Mouse (Mus musculus) intestine, embryonic 14.5 days (tissue): ENCODE results near the gene Gnl1. TPM values are rescaled to one million over a fixed set of nuclear protein-coding genes. Genes with fewer than 3 reads are reported as not detected.
A peak's percentile ranks its signal among the peaks of the same experiment; 100 is the strongest.
"Not testable (repeated sequence)": the region's sequence is repeated elsewhere in the genome, so short reads cannot be mapped to it uniquely, and the experiment has no call there.

Source experiments
- ATAC-seq: fragments of 200-750 bp; cut with Nextera tagmentation; replicated peaks from 2 replicates; pipeline ENCODE4 v1.8.0; 2017; ENCODE audit warnings: low read depth, moderate number of reproducible peaks, moderate TSS enrichment, moderate library complexity; ENCODE audit not compliant: low FRiP score, low TSS enrichment
- DNase-seq: peaks from one replicate; pipeline ENCODE4 v3.0.0-alpha.2; 2018; ENCODE audit warnings: low spot score
- H3K27ac ChIP-seq: fragments of 300-500 bp; sonication (generic); 2 replicates; pipeline ENCODE4 v1.5.1; 2014; ENCODE audit warnings: low read depth, mild to moderate bottlenecking, control low read depth
- H3K27me3 ChIP-seq: fragments of 300-500 bp; sonication (generic); replicated peaks from 2 replicates; pipeline ENCODE4 v1.6.1; 2014; ENCODE audit warnings: low read length, control low read depth; ENCODE audit not compliant: control insufficient read depth, insufficient read depth
- H3K36me3 ChIP-seq: fragments of 300-500 bp; sonication (generic); 2 replicates; pipeline ENCODE4 v1.6.1; 2014; ENCODE audit warnings: low read length, control low read depth; ENCODE audit not compliant: control insufficient read depth, insufficient read depth
- H3K4me1 ChIP-seq: fragments of 300-500 bp; sonication (generic); replicated peaks from 2 replicates; pipeline ENCODE4 v1.6.1; 2014; ENCODE audit warnings: low read length, control low read depth, mixed read lengths; ENCODE audit not compliant: control insufficient read depth, insufficient read depth
- H3K4me2 ChIP-seq: fragments of 300-500 bp; sonication (generic); 2 replicates; pipeline ENCODE4 v1.6.1; 2014; ENCODE audit warnings: low read length
- H3K4me3 ChIP-seq: fragments of 300-500 bp; sonication (generic); 2 replicates; pipeline ENCODE4 v1.5.1; 2014; ENCODE audit warnings: low read depth, low read length, control low read depth, mixed read lengths
- H3K9ac ChIP-seq: fragments of 300-500 bp; sonication (generic); 2 replicates; pipeline ENCODE4 v1.6.1; 2014; ENCODE audit warnings: mild to moderate bottlenecking, low read length
- H3K9me3 ChIP-seq: fragments of 300-500 bp; sonication (generic); 2 replicates; pipeline ENCODE4 v1.6.1; 2016; ENCODE audit warnings: low read length, control low read depth; ENCODE audit not compliant: control insufficient read depth
- WGBS: fragments of 180-500 bp; shearing (Covaris S2); extraction: QIAGEN DNeasy Blood & Tissue Kit; methylation state at CpG from one replicate; pipeline ENCODE4 v1.1.7; 2014; 5-methylcytosine and 5-hydroxymethylcytosine counted together
- polyA plus RNA-seq: library from polyadenylated mRNA; unstranded; fragments of >200 nt; fragmentation: Nextera tagmentation; extraction: Ambion mirVana; gene quantifications from 2 replicates; pipeline ENCODE4 v1.2.1, GENCODE M21; 2014

Gnl1 gene
- polyA plus RNA-seq, 1 experiment from 2014 or later = 37.8 TPM

DNA sequence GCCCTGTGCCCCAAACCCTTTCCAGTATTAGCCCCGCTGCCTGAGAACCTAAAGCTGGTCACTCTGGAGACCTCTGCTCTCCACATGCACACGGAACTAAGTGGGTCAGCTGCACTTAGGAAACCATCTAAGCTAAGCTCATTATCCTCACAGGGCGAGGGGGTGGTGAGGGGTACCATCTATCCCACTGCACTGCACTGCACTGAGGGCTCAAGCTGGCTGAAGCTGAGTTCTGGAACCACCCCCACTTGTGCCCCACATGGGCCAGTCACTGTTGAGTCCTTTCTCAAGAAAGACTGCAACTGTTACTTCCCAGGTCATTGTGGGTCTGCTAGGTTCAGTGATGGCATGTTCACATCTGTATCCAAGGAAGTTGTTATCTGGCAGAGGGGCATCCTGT lies 27.1 kb upstream of the Gnl1 start:
- peaks cover 21% of the 10 kb centered on the region for H3K36me3 ChIP-seq
- H3K9me3 ChIP-seq, ATAC-seq, H3K9ac ChIP-seq, H3K4me2 ChIP-seq, H3K4me3 ChIP-seq, H3K27ac ChIP-seq, H3K4me1 ChIP-seq, DNase-seq, H3K27me3 ChIP-seq: not testable (repeated sequence)
- 70% methylated on average over 2 of the region's 3 CpGs for WGBS

DNA sequence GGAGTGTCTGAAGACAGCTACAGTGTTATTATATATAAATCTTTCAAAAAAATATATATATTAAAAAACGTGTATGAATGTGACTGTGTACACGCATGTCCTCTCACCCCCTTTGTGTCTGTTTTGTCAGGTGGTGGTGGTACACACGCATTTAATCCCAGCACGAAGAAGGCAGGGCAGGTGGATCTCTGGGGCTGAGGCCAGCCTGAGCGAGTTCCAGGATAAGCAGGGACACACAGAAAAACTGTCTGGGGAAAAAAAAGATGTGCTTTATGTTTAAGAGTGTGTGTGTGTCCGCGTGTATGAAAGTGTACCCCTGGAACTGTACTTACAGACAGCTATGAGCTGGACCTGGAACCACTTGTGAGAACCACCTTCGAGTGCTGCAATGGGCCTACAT lies 25.0 kb upstream of the Gnl1 start:
- DNase-seq = no peak

DNA sequence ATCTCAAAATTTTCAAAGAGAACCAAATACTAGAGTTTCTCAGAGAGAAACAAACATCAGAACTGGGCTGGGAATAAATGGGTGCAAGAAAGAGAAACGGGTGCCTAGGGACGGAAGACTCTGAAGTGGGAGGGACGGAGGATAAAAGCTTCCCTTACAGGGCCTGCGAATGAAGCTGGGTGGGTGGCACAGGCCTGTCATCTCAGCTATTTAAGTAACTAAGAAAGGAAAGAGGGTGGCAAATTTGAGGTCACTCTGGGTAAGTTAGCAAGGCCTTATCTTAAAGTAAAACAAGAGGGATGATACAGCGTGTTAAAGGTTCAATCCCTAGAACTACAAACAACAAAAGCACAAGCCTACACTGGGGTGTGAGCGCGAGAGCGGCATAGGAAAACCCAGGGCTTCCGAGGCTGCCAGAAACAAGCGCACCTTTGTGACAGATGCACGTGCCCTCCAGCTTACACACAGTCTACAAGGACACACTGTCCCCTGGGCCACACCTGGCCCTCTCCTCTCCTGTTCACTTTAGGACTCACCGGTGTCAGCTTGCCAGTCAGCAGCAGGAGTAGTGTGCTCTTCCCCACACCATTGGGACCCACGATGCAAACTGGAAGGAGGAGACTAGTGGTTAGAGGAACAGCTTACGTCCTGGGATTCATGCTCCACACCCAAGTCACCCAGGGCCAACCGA lies 21.0 kb upstream of the Gnl1 start:
- no peaks in the 10 kb centered on the region for H3K9me3 ChIP-seq
- H3K27me3 ChIP-seq = no peaks in the 10 kb centered on the region
- H3K27ac ChIP-seq = no peak overlapping the region
- no peak for ATAC-seq
- no peak for DNase-seq
- WGBS = 96% methylated on average over 15 of the region's 15 CpGs
- peaks cover 82% of the 10 kb centered on the region for H3K36me3 ChIP-seq
- no peak overlapping the region for H3K4me3 ChIP-seq
- no peak overlapping the region for H3K4me2 ChIP-seq
- no peaks in the 10 kb centered on the region for H3K4me1 ChIP-seq
- no peak overlapping the region for H3K9ac ChIP-seq

More for the DNA sequence above, 25.0 kb upstream of the Gnl1 start:
- Histone ChIP-seq H3K9ac (no peak overlapping the region), H3K4me1 (no peaks in the 10 kb centered on the region), H3K4me3 (no peak overlapping the region), H3K9me3 (no peaks in the 10 kb centered on the region), H3K36me3 (peaks cover 42% of the 10 kb centered on the region), H3K27me3 (no peaks in the 10 kb centered on the region), H3K4me2 (no peak overlapping the region), H3K27ac (no peak overlapping the region)
- ATAC-seq = no peak
- WGBS = 79% methylated on average over 8 of the region's 8 CpGs

DNA sequence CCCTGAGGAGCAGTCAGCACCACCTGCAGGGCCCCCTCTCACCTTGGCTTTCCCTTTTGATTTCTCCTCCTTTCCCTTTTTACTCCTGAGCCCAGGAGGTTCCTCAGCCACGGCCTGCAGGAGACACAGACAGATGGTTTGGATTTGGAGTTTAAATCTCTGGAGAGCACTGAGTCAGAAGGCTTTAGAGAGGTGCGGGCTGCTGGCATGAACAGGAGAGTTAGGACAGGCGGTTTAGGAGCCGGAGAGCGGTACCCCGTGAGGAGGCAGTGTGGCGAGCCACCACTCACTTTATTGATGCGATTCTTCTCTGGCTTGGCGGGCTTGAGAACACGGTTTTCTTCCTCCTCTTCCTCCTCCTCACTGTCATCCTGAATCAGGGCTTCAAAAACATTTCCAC lies 16.4 kb upstream of the Gnl1 start:
- Histone ChIP-seq H3K27me3 (no peaks in the 10 kb centered on the region), H3K4me1 (peaks cover 3% of the 10 kb centered on the region; the same call in 1 of the 2 replicates), H3K36me3 (peaks cover 79% of the 10 kb centered on the region), H3K4me3 (no peak overlapping the region), H3K27ac (no peak overlapping the region), H3K9me3 (no peaks in the 10 kb centered on the region), H3K9ac (no peak overlapping the region), H3K4me2 (no peak overlapping the region)
- 93% methylated on average over 10 of the region's 10 CpGs for WGBS
- DNase-seq = no peak
- no peak for ATAC-seq

DNA sequence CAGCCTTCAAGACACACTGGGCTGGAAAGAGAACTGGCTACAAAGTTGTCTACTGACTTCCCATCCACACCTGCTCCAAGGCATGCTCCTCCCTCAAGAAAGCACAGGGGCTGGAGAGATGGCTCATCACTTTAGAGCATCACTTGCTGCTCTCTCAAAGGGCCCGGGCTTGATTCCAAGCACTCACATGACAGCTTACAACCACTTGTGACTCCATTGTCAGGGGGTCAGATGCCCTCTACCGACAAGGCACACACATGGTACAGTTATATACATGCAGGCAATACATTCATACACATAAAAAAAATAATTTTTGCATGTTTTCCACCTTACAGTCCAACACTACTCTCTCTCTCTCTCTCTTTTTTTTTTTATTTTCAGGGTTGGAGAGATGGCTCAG lies 12.0 kb upstream of the Gnl1 start:
- Histone ChIP-seq H3K36me3 (peaks cover 43% of the 10 kb centered on the region), H3K27ac (no peak overlapping the region), H3K27me3 (no peaks in the 10 kb centered on the region), H3K4me1 (peaks cover 10% of the 10 kb centered on the region), H3K9me3 (no peaks in the 10 kb centered on the region), H3K9ac (no peak overlapping the region), H3K4me2 (no peak overlapping the region), H3K4me3 (no peak overlapping the region)
- 94% methylated on average over 2 of the region's 2 CpGs for WGBS
- ATAC-seq = no peak
- DNase-seq = no peak

DNA sequence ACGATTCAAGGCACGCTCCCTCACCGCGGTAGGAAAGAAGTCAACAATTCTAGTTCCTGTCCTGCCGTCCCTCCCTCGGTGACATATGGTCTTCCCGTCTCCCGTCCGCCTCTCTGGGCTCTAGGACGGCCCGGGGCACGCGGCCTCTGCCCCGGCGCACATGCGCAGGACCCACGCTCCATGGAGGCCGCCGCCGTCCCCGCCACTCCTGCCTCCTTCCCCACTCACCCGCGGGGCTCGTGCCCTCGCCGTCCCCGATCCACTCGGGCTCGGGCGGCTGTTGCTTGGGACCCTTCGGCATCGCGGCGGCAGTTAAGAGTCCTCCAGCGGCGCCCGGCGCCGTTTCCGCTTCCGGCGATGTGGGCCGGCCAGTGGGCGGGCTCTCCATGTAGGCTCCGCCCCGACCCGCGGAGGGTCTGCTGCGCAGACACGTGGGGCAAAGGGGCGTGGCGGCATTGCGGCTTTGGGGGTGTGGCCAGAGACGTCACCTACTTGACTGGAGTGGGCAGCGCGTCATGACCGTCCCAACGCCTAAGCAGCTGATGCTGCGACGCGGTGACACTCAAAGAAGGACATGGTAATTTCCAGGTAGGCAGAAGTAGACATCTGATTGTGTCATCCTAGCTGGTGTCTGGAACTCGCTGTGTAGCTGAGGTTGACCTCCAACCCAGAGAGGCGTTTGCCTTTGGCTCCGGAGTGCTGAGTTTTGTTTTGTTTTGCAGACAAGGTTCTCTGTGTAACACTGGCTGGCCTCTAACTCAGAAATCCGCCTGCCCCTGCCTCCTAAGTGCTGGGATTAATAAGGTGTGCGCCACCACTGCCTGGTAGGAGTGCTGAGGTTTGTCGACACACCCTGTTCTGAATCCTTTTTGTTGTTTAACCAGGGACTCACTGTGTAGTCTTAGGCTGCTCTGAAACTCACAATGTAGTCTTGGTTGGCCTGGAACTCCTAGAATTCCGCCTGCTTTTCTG lies 9.9 kb upstream of the Gnl1 start, which contains the start of gene Abcf1:
Gene Abcf1, minus strand, starts transcription at position 344 of the 972 bp plus-strand sequence.
- ATAC-seq = peak; percentile 96
- Histone ChIP-seq H3K27ac (peak within 1 kb of the TSS; percentile 34), H3K36me3 (peaks cover 37% of the 10 kb centered on the region), H3K4me1 (peaks cover 10% of the 10 kb centered on the region), H3K4me2 (peak within 1 kb of the TSS; percentile 93), H3K4me3 (peak within 1 kb of the TSS; percentile 87), H3K27me3 (no peaks in the 10 kb centered on the region), H3K9me3 (no peaks in the 10 kb centered on the region), H3K9ac (peak within 1 kb of the TSS; percentile 65)
- DNase-seq = peak; percentile 99
- WGBS = under 1% methylated on average over 68 of the region's 68 CpGs

DNA sequence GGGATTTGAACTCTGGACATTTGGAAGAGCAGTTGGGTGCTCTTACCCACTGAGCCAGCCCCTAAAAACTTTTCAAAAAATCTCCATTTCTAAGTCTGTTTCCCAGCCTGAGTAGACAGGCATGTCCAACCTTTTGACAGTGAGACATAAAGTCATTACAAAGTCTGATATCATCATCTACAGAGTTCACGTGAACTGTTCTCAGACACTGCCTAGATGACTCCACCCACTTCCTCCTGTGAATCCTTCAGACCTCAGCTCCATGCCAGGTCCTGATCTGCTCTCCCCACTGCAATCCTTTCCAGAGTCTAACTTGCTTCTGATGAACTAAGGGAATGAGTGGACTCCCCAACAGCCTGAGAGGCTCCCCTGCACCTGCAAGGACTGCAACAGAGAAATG lies 7.5 kb upstream of the Gnl1 start:
- no peak for ATAC-seq

DNA sequence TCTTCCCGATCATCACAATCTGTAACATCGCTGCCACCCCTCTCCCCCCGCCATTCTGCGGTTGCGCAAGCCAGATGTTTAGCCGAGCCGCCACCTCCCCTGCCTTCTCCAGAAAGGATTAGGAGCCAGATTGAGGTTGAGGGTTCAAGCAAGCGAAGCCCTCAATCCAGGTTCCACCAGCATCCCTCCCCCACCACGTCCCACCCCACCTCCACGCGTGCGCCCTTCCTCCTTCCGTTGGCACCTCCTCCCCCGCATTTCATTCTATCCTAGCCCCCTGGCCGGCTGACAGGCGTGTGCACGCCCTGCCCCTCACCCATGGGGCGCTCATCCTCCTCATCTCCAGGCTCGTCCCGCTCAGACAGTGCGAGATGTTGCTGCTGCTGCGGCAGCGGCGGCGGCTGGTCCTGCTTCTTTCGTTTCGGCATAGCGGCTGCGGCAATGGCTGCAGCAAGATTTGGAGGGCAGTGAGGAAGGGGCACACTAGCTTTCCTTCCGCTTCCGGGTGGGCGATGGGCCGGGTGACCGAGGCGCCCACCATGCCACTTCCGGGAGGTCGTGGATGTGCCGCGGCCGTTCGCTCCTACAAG lies 745 bp upstream of the Gnl1 start:
- under 1% methylated on average over 41 of the region's 41 CpGs for WGBS
- Histone ChIP-seq H3K27me3 (no peaks in the 10 kb centered on the region), H3K9ac (peak overlapping the region; percentile 74), H3K4me1 (peaks cover 15% of the 10 kb centered on the region), H3K36me3 (peaks cover 46% of the 10 kb centered on the region), H3K4me2 (peak overlapping the region; percentile 89), H3K4me3 (peak overlapping the region; percentile 98), H3K9me3 (no peaks in the 10 kb centered on the region), H3K27ac (peak overlapping the region; percentile 98)
- no peak for DNase-seq
- peak; percentile 78 for ATAC-seq

More for the DNA sequence above, 7.5 kb upstream of the Gnl1 start:
- WGBS = 57% methylated on average over 1 of the region's 1 CpGs
- Histone ChIP-seq H3K4me2 (no peak overlapping the region), H3K9ac (no peak overlapping the region), H3K4me3 (no peak overlapping the region), H3K9me3 (no peaks in the 10 kb centered on the region), H3K27ac (no peak overlapping the region), H3K27me3 (no peaks in the 10 kb centered on the region), H3K36me3 (peaks cover 40% of the 10 kb centered on the region), H3K4me1 (peaks cover 10% of the 10 kb centered on the region)
- no peak for DNase-seq
